Mouse (Mus musculus): Measurements from ENCODE around the gene Uqcrc1.

Uqcrc1 gene

GRCm38 (mm10) chr9:108985710-108986109 lies 49.3 kb downstream of the Uqcrc1 start, which contains the start of gene Ucn2:
Ucn2 (plus strand) TSS chr9:108986010.
- DNase-seq (ENCODE audit: low spot score): no peak

GRCm38 (mm10) chr9:108987704-108988350 lies 51.4 kb downstream of the Uqcrc1 start:
- peak; percentile 32 for DNase-seq (ENCODE audit: low spot score)

- no peak for DNase-seq (ENCODE audit: low spot score)
Measured at GRCm38 (mm10) chr9:108989802-108990461, 53.5 kb downstream of the Uqcrc1 start.

- DNase-seq (ENCODE audit: low spot score): no peak
Measured at GRCm38 (mm10) chr9:108990462-108990820, 54.0 kb downstream of the Uqcrc1 start.

- peak; percentile 100 for DNase-seq (ENCODE audit: low spot score)
Measured at GRCm38 (mm10) chr9:108991428-108992084, 55.1 kb downstream of the Uqcrc1 start, which contains the start of gene Pfkfb4. Pfkfb4 (plus strand) TSS chr9:108991778.

- DNase-seq (ENCODE audit: low spot score): peak; percentile 39
Measured at GRCm38 (mm10) chr9:108992085-108992469, 55.6 kb downstream of the Uqcrc1 start.

- peak; percentile 45 for DNase-seq (ENCODE audit: low spot score)
Measured at GRCm38 (mm10) chr9:108992620-108993361, 56.4 kb downstream of the Uqcrc1 start.

- peak; percentile 14 for DNase-seq (ENCODE audit: low spot score)
Measured at GRCm38 (mm10) chr9:108996411-108996810, 60.0 kb downstream of the Uqcrc1 start.

- peak; percentile 60 for DNase-seq (ENCODE audit: low spot score)
Measured at GRCm38 (mm10) chr9:108998287-108999166, 62.1 kb downstream of the Uqcrc1 start.

GRCm38 (mm10) chr9:108999167-108999526 lies 62.7 kb downstream of the Uqcrc1 start:
- DNase-seq (ENCODE audit: low spot score): no peak

Measured in lung, postnatal 25 days (tissue).